Mouse (Mus musculus) right cerebral cortex, postnatal 14 days (tissue): ENCODE measurements around the gene 1700001K19Rik.
A peak's percentile ranks its signal among the peaks of the same experiment; 100 is the strongest.
"Not testable (repeated sequence)": the region's sequence is repeated elsewhere in the genome, so short reads cannot be mapped to it uniquely, and the experiment has no call there.

Experiments used
- DNase-seq: peaks from one replicate; pipeline ENCODE4 v3.0.0; 2022

Gene 1700001K19Rik

GRCm38 (mm10) chr12:110695676-110696171 is 13.3 kb upstream of the 1700001K19Rik start:
- peak; percentile 76 for DNase-seq

GRCm38 (mm10) chr12:110693378-110693777 is 11.0 kb upstream of the 1700001K19Rik start:
- not testable (repeated sequence) for DNase-seq

GRCm38 (mm10) chr12:110689919-110690643 is 7.7 kb upstream of the 1700001K19Rik start:
- no peak for DNase-seq

- DNase-seq: not testable (repeated sequence)
These were observed 6.5 kb upstream of the 1700001K19Rik start for GRCm38 (mm10) chr12:110688921-110689320.

- DNase-seq: peak; percentile 71
These were observed 5.7 kb upstream of the 1700001K19Rik start for GRCm38 (mm10) chr12:110687894-110688734.

- DNase-seq: no peak
These were observed 1.2 kb upstream of the 1700001K19Rik start for GRCm38 (mm10) chr12:110683580-110683979.

GRCm38 (mm10) chr12:110681878-110682277 is 541 bp downstream of the 1700001K19Rik start:
- DNase-seq: no peak

GRCm38 (mm10) chr12:110681191-110681590 is 1.2 kb downstream of the 1700001K19Rik start:
- DNase-seq: no peak

- no peak for DNase-seq
These were observed 8.2 kb downstream of the 1700001K19Rik start for GRCm38 (mm10) chr12:110674243-110674642.

- DNase-seq: no peak
These were observed 14.8 kb downstream of the 1700001K19Rik start for GRCm38 (mm10) chr12:110667466-110668077.

GRCm38 (mm10) chr12:110661746-110662145 is 20.7 kb downstream of the 1700001K19Rik start:
- DNase-seq: no peak

- DNase-seq: no peak
These were observed 31.0 kb downstream of the 1700001K19Rik start for GRCm38 (mm10) chr12:110651464-110651863.

- DNase-seq: no peak
These were observed 32.2 kb downstream of the 1700001K19Rik start for GRCm38 (mm10) chr12:110650241-110650641.

- no peak for DNase-seq
These were observed 44.8 kb downstream of the 1700001K19Rik start for GRCm38 (mm10) chr12:110637507-110638114.

- no peak for DNase-seq
These were observed 46.1 kb downstream of the 1700001K19Rik start for GRCm38 (mm10) chr12:110636293-110636692.

GRCm38 (mm10) chr12:110630056-110630455 is 52.4 kb downstream of the 1700001K19Rik start:
- DNase-seq: no peak
